Mouse (Mus musculus) megakaryocyte, embryonic 14.5 days (primary cell): ENCODE results near the gene Mark2.

ENCODE experiments used
- FLI1 ChIP-seq: IDR thresholded peaks from 2 replicates; pipeline ENCODE4 v1.6.1; 2012; ENCODE audit warnings: low read length, inconsistent platforms, mixed read lengths
- GATA1 ChIP-seq: IDR thresholded peaks from 3 replicates; pipeline ENCODE4 v1.6.1; 2012; ENCODE audit warnings: mixed read lengths, low read length, inconsistent platforms, borderline replicate concordance

- no peak for TF ChIP-seq FLI1
- TF ChIP-seq GATA1 = no peak
Observed at GRCm38 (mm10) chr19:7294098-7294876, 47.4 kb downstream of the Mark2 start.
